Mouse (Mus musculus) cerebellum, adult 9-11 months (tissue): ENCODE data around the gene Fbxl14.
A peak's percentile ranks its signal among the peaks of the same experiment; 100 is the strongest.
"Not testable (repeated sequence)": the region's sequence is repeated elsewhere in the genome, so short reads cannot be mapped to it uniquely, and the experiment has no call there.

Source experiments
- DNase-seq: peaks from one replicate; pipeline ENCODE4 v3.0.0; 2022

The Fbxl14 gene

DNA sequence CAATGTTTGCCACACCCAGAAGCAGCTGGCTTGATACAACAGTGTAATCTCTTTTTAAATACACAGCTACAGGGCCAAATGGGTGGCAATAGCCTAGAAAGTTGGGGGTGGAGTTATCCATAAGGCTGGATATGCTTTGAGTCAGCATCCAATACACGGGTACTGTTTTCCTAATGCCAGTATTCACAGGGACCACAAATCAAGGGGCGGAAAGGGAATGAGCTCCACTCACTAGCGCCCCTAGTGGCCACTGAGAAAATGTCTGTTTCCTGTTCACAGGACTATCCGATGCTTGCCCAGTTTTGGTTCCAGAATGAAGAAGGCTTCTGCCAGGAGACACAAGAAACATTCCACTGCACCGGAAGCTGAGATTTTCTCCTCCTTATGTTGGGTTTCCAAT, 7.3 kb upstream of the Fbxl14 start:
- peak; percentile 62 for DNase-seq

DNA sequence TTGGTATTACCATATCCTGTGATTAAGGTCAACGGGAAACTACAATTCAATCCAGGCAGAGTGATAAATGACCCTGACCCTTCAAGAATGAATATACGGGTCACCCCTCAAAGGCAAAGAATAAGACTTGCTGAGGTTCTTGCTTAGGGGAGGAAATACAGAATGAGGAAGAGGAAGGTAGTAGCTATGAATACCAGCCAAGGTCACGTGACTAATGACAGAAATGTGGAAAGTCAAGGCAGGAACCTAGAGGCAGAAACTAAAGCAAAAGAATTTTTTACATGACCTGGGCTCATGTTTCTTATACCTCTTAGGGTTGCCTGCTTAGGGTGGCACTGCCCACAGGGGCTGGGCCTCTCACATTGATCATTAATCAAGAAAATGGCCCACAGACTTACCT, 6.8 kb upstream of the Fbxl14 start:
- DNase-seq = no peak

DNA sequence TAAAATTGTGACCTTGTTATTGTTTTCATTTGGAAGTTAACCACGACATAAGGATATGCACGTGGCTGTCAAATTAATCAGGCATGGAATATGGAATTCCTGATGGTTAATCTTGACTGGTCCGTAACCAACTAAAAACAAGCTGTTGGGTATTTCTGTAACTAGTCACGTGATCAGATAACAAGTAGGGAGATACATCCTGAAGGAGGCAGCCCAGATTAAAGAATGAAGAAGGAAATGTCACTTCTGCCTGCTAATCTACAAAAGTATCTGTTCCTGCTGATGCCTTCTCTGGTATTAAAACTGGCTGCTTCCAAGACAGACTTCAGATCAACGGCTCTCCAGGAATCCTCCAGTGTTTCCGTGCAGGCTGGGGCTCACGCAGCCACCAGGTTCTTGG, 6.0 kb upstream of the Fbxl14 start:
- no peak for DNase-seq

DNA sequence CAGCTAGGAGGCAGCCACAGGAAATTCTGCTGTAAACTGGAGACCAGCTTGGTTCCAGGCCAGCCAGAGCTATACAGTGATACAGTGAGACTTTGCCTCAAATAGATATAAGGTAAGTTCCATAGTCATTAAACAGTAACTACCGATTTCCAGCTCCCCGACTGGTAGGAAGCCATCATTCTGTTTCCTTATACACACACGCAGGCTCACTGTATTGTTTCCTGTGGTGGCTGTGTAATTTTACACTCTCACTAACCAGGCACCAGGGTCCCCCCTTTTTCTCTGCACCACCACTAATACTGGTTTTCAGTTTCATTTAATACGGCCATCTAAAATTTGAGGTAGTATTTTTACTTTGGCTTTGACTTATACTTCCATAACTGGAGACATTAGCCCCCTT, 5.5 kb upstream of the Fbxl14 start:
- no peak for DNase-seq

DNA sequence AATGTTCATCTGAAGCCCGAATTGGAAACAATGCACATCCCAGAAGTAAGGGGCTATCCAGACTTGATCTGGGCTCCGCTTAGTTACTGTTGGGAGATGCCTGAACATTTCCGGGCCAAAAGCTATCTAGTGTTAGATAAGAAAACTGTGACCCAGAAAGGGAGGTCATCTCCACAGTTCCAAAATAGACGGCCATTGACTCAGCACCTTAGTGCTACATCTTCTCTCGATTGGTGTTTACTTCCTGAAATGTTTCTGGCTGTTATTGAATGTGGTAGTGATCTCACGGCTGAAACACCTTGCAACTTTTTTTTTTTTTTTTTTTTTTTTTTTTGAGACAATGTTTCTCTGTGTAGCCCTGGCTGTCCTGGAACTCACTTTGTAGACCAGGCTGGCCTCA, 3.5 kb upstream of the Fbxl14 start:
- no peak for DNase-seq

DNA sequence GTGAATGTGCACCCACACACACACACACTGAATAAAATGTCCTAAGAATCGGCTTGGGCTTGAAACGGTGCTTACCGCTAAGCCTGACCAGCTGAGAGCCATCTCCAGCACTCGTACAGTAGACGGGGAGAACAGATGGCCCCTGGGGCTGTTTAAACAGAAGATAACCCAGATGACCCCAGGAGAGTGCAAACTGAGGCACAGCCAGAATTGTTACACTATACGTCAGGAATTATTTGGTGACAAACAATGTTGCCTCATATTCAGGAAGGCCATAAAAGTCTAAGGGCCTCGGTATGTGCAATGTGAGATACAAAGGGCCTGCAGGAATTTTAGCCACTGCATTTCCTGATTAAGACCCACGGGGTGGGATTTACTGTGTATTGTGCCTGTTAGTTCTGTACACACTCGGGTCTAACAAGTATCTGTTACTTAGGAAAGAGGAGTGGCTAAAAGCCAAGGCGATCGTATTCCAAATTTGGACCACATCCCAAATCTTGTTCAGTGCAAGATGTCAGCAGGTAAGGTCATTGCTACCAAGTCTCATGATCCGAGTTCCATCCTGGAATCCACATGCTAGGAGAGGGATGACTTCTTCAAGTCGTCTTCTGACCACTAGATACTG, 1.7 kb upstream of the Fbxl14 start:
- DNase-seq = peak; percentile 57

DNA sequence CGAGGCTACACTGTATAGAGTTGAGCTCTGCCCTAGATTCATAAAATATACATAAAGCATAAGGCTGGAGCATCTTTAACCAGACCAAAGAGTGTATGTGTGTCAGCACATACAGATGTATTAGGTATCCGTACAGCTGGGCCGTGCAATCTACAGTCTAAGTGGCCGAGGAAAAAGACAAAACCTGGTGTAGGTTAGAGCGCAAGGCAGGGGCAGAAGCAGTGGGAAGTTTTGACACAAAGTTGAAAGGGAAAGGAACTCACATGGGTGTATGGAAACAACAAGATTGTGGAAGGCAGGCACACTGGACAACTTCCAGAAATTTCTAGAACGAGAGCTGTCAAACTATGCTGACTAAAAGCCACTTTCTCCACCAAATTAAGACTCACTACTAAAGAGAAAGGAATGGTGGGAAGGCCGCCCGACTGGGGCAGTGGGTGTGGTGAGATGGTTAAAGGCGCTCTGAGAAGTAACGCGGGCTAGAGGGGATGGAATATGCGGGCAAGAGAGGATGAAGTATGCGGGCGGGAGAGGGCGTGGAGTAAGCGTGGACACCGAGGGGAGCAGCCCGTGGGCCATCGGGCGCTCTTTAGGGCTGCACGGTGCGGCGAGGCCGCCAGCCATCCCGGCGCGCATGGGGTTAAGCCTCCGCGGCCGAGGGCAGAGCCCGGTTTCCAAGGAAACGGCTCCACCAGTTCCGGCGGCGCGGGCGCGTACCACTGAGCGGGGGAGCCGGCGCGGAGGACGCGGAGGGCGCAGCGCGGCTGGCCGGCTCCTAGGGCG, 717 bp upstream of the Fbxl14 start:
- DNase-seq = peak; percentile 88

DNA sequence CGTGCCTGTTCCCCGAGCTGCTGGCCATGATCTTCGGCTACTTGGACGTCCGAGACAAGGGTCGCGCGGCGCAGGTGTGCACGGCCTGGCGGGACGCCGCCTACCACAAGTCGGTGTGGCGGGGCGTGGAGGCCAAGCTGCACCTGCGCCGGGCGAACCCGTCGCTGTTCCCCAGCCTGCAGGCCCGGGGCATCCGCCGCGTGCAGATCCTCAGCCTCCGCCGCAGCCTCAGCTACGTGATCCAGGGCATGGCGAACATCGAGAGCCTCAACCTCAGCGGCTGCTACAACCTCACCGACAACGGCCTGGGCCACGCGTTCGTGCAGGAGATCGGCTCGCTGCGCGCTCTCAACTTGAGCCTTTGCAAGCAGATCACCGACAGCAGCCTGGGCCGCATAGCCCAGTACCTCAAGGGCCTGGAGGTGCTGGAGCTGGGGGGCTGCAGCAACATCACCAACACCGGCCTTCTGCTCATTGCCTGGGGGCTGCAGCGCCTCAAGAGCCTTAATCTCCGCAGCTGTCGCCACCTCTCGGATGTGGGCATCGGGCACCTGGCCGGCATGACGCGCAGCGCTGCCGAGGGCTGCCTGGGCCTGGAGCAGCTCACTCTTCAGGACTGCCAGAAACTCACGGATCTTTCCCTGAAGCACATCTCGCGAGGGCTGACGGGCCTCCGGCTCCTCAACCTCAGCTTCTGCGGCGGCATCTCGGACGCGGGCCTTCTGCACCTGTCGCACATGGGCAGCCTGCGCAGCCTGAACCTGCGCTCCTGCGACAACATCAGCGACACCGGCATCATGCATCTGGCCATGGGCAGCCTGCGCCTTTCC, 623 bp downstream of the Fbxl14 start:
- peak; percentile 78 for DNase-seq

DNA sequence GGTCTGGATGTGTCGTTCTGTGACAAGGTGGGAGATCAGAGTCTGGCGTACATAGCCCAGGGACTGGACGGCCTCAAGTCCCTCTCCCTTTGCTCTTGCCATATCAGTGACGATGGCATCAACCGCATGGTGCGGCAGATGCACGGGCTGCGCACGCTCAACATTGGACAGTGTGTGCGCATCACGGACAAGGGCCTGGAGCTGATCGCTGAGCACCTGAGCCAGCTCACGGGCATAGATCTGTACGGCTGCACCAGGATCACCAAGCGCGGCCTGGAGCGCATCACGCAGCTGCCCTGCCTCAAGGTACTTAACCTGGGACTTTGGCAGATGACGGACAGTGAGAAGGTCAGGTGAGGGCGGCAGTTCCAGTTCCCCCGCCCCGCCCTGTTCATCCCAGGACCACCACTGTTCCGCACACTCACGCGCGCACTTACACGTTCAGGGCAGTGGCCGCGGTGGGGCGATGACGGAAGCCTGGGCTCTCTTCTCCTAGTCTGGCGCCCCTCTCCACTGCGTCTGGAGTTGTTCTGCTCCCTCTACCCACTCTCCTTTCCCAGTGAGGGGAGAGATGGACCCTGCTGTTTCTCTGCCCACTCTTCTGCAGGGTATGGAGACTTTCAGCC, 1.4 kb downstream of the Fbxl14 start:
- DNase-seq = peak; percentile 73

DNA sequence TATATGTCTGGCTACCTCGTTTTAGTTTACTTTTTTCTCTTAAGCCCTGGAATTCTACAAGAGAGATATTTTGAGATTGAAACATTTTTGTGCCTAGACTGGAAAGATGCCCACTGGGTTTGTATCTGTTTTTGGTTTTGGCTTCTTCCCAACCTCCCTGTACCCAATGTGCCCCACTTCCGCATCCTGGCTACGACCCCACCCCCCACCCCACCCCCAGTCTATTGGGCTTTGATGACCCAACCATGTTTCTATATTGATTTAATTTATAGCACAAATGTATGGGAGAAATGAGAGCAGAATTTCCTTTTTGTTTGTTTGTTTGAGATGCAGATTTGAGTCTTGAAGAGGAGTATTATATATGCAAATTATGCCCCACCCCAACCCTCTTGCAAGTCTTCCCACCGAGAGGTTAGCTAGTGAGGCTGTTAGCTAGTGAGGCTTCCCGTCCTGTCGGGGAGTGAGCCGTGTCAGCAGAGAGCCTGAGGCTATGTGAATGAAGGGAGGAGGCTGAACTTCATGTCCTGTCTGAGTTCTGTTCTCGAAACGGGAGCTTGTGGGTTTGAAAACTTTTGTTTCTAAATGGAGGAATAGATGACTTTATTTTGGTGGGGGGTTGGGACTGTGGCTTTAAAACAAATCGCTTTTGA, 2.4 kb downstream of the Fbxl14 start:
- not testable (repeated sequence) for DNase-seq

DNA sequence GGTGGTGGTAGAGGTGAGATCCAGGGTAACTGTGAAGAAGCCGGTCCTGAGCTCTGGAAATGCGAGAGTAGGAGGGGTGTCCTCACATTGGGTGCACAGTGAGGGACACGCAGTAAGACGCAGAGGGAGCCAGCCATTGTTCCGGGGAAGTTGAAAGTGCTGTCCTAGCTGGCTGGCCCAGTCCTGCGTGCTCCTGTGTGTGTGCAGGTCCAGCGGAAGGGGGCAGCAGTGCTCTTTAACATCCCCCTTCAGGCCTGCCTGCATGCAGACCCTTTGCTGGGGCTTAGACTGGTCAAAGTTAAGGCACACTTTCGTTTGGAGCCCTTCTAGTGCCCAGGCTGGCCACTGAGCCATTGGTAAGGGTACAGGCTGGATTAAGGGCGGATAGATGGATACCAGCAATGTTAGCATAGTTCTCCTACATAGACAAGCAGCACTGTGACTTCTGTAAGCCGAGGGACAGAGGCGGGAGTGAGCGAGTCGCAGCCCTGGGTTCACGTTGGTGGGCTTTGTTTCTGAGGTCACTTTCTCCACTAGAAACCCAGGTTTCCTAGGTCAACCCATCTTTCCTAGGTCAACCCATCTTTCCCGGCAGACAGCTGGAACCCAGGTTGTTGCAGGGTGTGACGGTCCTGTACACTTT, 3.6 kb downstream of the Fbxl14 start:
- DNase-seq = peak; percentile 50

DNA sequence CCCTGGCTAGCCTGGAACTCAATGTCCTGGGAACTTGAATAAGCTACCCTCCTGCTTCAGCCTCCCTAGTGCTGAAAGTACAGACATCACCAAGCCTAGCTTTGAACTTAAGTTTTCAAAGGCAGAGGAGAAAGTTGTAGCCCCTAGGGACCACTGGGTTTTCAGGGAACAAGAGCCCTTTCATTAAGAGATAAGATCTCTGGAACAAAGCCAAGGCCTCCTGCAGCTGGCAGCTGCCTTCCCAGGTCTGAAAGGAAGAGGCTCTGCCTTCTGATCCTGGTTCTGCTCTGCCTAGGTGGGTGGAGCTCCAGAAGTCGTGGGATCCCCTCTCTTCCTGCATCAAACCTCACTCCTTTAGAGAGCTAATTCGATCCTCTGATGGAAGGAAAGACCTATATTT, 6.0 kb downstream of the Fbxl14 start:
- DNase-seq = no peak

DNA sequence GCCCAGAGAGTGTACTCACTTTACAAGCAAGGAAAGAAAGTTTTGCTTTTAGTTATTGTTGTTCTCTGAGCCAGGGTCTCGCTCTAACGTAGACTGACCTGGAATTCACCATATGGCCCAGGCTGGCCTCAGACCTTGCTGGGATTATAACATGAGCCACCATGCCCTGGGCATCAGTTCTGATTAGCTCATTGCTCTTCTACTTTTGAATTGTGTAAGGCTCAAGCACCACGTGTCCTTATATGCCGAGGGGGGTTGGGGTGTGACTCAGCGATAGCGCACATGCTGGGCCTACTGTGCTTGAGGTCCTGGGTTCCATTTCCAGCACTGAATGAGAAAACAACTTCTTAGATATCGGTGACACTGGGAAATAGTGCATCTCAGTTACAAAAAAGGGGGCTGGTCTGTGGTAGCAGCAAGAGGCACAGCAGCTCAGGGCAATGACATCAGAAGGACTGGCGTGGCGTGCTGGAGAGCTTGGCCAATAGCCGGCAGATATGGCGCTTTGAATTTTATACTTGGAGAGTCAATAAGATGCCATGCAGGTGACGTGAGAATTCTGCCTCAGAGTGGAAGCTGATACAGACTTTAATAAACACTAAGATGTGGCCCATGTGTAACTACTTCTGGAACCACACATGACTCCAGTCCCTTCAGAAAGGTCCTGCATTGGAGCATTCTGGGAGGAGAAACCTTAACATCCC, 7.1 kb downstream of the Fbxl14 start:
- no peak for DNase-seq

DNA sequence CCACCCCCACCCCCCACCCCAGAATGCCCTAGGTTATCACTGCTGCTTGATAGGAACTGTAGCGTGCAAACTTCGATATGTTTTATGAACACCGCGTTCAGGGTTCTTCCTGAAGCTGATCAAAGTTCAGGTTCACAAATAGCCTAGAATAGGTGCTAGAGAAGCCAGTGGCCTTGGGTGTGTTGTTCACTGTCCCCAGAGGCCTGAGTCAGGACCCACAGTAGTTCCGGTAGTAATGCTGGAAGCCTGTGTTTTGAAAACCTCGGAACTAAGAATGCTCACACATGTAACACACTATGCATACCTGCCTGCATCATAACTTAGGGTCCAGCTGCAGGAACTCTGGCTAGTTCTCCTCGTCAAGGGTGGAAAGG, 7.6 kb downstream of the Fbxl14 start:
- DNase-seq = no peak

DNA sequence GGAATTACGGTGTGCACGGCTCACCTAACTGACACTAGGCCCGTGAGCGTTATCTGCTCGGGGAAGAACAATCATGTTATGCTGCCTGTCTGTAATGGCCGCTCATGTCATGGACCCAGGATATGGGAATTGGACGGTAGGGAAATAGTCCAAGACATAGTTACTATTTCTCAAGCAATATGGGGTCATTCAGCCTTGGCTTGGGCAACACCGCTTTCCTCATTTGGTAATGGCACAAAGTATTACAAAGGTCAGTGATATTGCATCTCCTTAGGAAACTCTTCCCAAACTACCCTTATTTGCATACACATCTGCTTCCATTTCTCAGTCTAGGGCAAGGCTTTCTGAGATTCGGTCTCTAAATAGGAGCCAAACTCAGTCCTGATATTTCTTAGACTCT, 8.2 kb downstream of the Fbxl14 start:
- no peak for DNase-seq

DNA sequence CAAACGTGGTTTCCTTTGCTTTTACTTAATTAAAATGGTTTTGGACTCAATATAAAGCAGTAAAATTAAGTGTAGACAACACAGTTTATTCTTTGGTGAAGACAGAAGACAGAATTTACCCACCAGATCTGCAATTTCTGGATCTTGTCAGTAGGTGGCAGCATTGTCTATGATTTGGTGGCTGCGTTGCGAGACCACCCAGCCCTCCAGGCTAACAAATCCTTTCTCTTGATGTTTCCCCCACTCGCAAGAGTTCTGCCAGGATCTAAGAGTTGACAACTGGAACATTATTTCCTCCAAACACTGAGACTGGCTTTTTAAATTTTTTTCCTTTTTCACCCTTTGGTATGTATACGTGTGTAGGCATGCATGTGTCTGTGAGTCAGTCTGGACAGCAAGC, 10.3 kb downstream of the Fbxl14 start:
- no peak for DNase-seq

DNA sequence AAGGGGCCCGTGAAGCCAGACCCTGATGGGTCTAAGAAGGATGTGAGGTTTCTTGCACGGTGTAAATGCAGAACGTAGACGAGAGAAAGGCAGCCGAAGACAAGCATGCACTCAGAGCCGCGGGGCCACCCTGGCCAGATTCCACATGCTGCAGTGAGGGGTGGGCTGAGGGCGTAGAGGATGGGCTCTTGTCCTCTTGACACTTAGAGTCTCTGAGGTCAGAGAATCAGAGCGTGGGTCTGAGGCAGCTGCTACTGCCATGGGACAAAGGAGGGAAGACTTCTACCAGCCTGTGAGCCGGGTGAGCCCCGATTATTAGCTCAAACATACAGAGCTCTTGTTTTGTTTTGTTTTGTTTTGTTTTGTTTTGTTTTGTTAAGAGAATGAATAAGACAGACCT, 11.1 kb downstream of the Fbxl14 start:
- no peak for DNase-seq

DNA sequence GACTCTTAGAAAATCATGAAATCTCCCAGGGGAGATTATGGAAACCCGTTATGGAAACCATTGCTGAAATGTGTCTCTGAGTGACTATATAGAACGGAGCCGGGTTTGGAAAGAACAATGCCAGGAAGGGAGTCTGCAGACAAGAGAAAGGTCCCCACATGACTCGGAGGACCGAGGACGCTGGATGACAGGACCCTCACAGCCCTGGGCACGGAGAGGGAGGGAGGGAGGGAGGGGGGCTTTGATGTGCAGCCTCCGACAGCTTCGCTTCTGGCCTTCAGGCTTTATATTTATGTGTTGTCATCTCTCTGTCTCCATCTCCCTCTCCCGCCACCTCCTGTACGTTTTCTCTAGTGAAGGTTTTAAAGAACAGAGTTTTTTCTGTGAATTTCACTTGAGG, 11.5 kb downstream of the Fbxl14 start:
- no peak for DNase-seq

DNA sequence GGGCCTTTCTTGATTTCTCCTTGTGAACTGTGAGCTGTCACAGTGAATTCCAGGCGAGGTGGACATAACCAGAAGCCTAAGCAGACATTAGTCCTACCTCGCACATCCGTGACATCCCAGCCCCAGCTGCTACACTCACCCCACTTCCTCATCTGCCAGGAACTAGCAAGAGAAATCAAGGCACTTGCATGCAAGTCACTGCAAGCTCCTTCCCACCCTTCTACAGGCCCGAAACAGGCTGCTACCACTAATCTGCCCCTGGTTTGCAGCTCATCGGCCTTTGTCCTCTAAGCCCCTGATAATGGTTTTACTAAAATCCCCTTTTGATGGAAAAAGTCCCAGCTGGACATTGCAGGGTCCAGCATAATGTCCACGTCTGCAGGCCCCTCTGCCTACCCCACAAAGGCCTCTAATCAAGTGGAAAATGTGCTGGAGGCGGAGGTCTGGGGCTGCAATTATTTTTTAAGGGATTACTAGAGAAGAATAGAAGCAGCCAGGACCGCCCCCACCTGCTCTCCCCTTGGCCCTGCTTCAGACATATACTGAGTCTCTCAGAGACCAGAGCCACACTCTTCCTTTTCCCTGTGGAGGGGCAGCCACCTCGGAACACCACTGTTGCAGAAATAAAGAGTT, 12.6 kb downstream of the Fbxl14 start:
- no peak for DNase-seq

DNA sequence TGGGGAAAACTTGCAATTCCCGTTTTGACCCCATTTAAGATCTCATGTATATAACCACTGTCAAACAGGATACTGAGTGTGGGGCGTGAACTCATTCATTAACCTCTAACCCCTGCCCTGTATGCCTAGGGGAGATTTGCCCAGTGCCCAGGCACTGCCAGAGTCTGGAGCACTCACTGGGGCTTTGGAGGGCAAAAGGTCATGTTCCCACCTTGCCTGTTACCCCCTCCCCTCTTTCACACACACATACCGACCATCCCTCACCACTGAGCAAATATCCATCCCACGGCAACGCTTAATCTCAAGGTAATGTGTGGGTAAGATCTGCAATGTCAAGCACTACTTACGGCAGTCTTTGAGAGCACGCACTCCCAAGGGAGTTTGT, 13.2 kb downstream of the Fbxl14 start:
- no peak for DNase-seq

DNA sequence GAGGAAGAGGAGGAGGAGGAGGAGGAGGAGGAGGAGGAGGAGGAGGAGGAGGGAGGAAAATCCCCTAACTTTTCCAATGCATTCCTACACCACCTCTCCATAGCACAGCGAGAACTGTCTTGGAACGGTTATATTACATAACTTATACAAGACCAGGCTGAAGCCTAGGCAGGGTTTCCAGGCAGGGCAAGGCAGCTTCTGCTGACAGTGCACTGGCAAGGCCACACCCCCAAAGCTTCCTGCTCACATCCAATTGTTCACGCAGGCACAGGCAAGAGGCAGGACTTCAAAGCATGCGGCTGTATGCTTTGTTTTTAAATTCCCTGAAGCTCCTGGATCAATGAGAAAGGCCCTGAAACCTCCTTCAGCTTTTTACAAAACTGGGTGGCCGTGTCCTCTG, 19.8 kb downstream of the Fbxl14 start:
- DNase-seq = no peak
